17 mouse cellular contexts compared by ENCODE assay signal in genomic region chr3:153365057-153365755, GRCm38 (mm10).
A peak's percentile ranks its signal among the peaks of the same experiment; 100 is the strongest.
DNase-seq lines count a peak whose midpoint lies in the region; ATAC-seq and TF ChIP-seq lines count a peak whose summit lies in the region.
"Had no signal": no experiment of that assay in that cellular context is flagged by ENCODE, and none has a peak within 500 bp of the region (broad histone marks: within the 10 kb centered on the region; RNA-seq: fewer than 3 reads in every experiment).

No protein-coding gene starts in this region.

- no peaks in the 10 kb centered on the region for H3K9me3 ChIP-seq in forebrain, embryonic 12.5 days
- no peaks in the 10 kb centered on the region for H3K9me3 ChIP-seq in hindbrain, embryonic 12.5 days (replicated peaks)
- no peaks in the 10 kb centered on the region for H3K9me3 ChIP-seq in midbrain, embryonic 12.5 days
- no peaks in the 10 kb centered on the region for H3K9me3 ChIP-seq in limb, embryonic 10.5 days (replicated peaks)
- H3K9me3 ChIP-seq: heart, embryonic 15.5 days; kidney, embryonic 15.5 days; limb, embryonic 15.5 days; liver, embryonic 15.5 days had no signal

- no peak for TF ChIP-seq POLR2A in brain, embryonic 14.5 days (IDR thresholded peaks at IDR 0.05; ENCODE audit: borderline replicate concordance, extremely low read depth, insufficient read depth, insufficient read length, poor library complexity, severe bottlenecking)

- intact Hi-C loops in gastrocnemius, postnatal 14 days (cut with DNase I; ENCODE audit: low total_unique reads), result no loop called here

- 31% methylated on average over 10 of the region's 10 CpGs for WGBS in forebrain, embryonic 12.5 days
- WGBS in hindbrain, embryonic 12.5 days, result 50% methylated on average over 10 of the region's 10 CpGs
- 67% methylated on average over 10 of the region's 10 CpGs for WGBS in midbrain, embryonic 12.5 days
- WGBS in limb, embryonic 10.5 days, result 91% methylated on average over 10 of the region's 10 CpGs

- H3K9ac ChIP-seq in forebrain, embryonic 12.5 days, result no peak overlapping the region
- no peak overlapping the region for H3K9ac ChIP-seq in hindbrain, embryonic 12.5 days
- no peak overlapping the region for H3K9ac ChIP-seq in midbrain, embryonic 12.5 days (replicated peaks)
- H3K9ac ChIP-seq: heart, embryonic 15.5 days; kidney, embryonic 15.5 days; limb, embryonic 15.5 days; liver, embryonic 15.5 days had no signal

- no peak overlapping the region for H3K4me3 ChIP-seq in forebrain, embryonic 12.5 days (replicated peaks)
- no peak overlapping the region for H3K4me3 ChIP-seq in hindbrain, embryonic 12.5 days
- no peak overlapping the region for H3K4me3 ChIP-seq in midbrain, embryonic 12.5 days
- no peak overlapping the region for H3K4me3 ChIP-seq in limb, embryonic 10.5 days
- H3K4me3 ChIP-seq: heart, embryonic 15.5 days; kidney, embryonic 15.5 days; limb, embryonic 15.5 days; liver, embryonic 15.5 days had no signal

- DNase-seq in brain, embryonic 14.5 days (ENCODE audit: low read depth), result peak; percentile 75
- no peak for DNase-seq in gastrocnemius, postnatal 14 days
- DNase-seq in right cerebral cortex, postnatal 4 days, result no peak
- DNase-seq in limb, embryonic 10.5 days (ENCODE audit: low spot score), result no peak
- DNase-seq: cerebellum, adult 2 months; heart, adult 11 months; heart, postnatal 4 days; kidney, postnatal 4 days had no signal

- H3K27me3 ChIP-seq in forebrain, embryonic 12.5 days, result no peaks in the 10 kb centered on the region
- no peaks in the 10 kb centered on the region for H3K27me3 ChIP-seq in hindbrain, embryonic 12.5 days
- no peaks in the 10 kb centered on the region for H3K27me3 ChIP-seq in midbrain, embryonic 12.5 days
- no peaks in the 10 kb centered on the region for H3K27me3 ChIP-seq in limb, embryonic 10.5 days (ENCODE audit: low read depth, poor library complexity, severe bottlenecking)
- H3K27me3 ChIP-seq: heart, embryonic 15.5 days; kidney, embryonic 15.5 days; limb, embryonic 15.5 days; liver, embryonic 15.5 days had no signal

- peak; percentile 68; the same call in 1 of the 2 replicates for ATAC-seq in forebrain, embryonic 12.5 days (ENCODE audit: low FRiP score)
- peak; percentile 41; the same call in 1 of the 2 replicates for ATAC-seq in hindbrain, embryonic 12.5 days (ENCODE audit: low FRiP score)
- peak; percentile 52; the same call in 1 of the 2 replicates for ATAC-seq in midbrain, embryonic 12.5 days (ENCODE audit: low FRiP score, low read depth)
- ATAC-seq: intestine, postnatal 0 days had no signal

- no peak overlapping the region for H3K4me2 ChIP-seq in forebrain, embryonic 12.5 days
- H3K4me2 ChIP-seq in hindbrain, embryonic 12.5 days (replicated peaks), result no peak overlapping the region
- H3K4me2 ChIP-seq in midbrain, embryonic 12.5 days (replicated peaks), result no peak overlapping the region
- H3K4me2 ChIP-seq: heart, embryonic 15.5 days; kidney, embryonic 15.5 days; limb, embryonic 15.5 days; liver, embryonic 15.5 days had no signal

- H3K27ac ChIP-seq in forebrain, embryonic 12.5 days, result no peak overlapping the region
- no peak overlapping the region for H3K27ac ChIP-seq in hindbrain, embryonic 12.5 days
- H3K27ac ChIP-seq in midbrain, embryonic 12.5 days (replicated peaks), result no peak overlapping the region
- no peak overlapping the region for H3K27ac ChIP-seq in limb, embryonic 10.5 days
- H3K27ac ChIP-seq: heart, embryonic 15.5 days; kidney, embryonic 15.5 days; limb, embryonic 15.5 days; liver, embryonic 15.5 days; macrophage had no signal

- no peak for TF ChIP-seq CTCF in brain, embryonic 14.5 days (IDR thresholded peaks at IDR 0.05; ENCODE audit: borderline replicate concordance, extremely low read depth, insufficient read depth, insufficient read length)

- peaks cover 12% of the 10 kb centered on the region for H3K4me1 ChIP-seq in forebrain, embryonic 12.5 days
- H3K4me1 ChIP-seq in hindbrain, embryonic 12.5 days, result 0 out of 2 replicates have a peak, but pooled peaks cover 4% of the 10 kb centered on the region
- H3K4me1 ChIP-seq in midbrain, embryonic 12.5 days, result peaks cover 13% of the 10 kb centered on the region
- H3K4me1 ChIP-seq in limb, embryonic 10.5 days, result peaks cover 12% of the 10 kb centered on the region
- H3K4me1 ChIP-seq: heart, embryonic 15.5 days; kidney, embryonic 15.5 days; limb, embryonic 15.5 days; liver, embryonic 15.5 days had no signal

- H3K36me3 ChIP-seq in forebrain, embryonic 12.5 days (replicated peaks), result no peaks in the 10 kb centered on the region
- no peaks in the 10 kb centered on the region for H3K36me3 ChIP-seq in hindbrain, embryonic 12.5 days
- no peaks in the 10 kb centered on the region for H3K36me3 ChIP-seq in midbrain, embryonic 12.5 days
- no peaks in the 10 kb centered on the region for H3K36me3 ChIP-seq in limb, embryonic 10.5 days
- H3K36me3 ChIP-seq: heart, embryonic 15.5 days; kidney, embryonic 15.5 days; limb, embryonic 15.5 days; liver, embryonic 15.5 days had no signal
